Mouse (Mus musculus): ENCODE measurements at regions not wholly inside any gene's neighbourhood (a gene's known extent, or its start where the extent isn't known, plus 50 kb on each side); places are given as distances from the start of the nearest gene placed in this dataset.

DNA sequence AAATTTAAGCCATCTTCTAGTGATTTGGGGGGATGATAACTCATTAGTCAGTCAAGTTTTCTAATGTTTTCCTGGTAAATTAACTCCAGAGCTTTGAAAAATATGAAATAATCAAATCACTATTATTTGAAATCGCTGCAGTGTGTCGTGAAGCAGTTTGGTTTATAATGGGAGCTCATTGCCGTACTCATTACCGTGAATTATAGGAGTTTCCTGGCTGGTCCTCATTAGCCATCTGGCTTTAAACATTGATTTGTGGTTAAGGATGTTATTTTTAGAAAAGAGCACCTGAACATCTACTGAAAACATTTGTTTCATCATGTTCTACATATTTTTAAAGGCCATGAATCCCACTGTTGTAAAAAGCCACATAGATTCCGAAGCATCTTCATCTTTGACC is 94.8 kb upstream of the Pja2 start:
- H3K4me1 ChIP-seq (ENCODE audit: control insufficient read depth, insufficient read depth, low read length) = no peaks in the 10 kb centered on the region
- TF ChIP-seq POLR2A (IDR thresholded peaks at IDR 0.05; ENCODE audit: extremely low read depth, insufficient read depth, low read length) = no peak
- no peak for TF ChIP-seq CTCF (IDR thresholded peaks at IDR 0.05; ENCODE audit: extremely low read depth, insufficient read depth, low read length)
- H3K27ac ChIP-seq (ENCODE audit: insufficient read depth, low read length) = no peak overlapping the region
- H3K4me3 ChIP-seq (ENCODE audit: insufficient read depth, low read length) = no peak overlapping the region

DNA sequence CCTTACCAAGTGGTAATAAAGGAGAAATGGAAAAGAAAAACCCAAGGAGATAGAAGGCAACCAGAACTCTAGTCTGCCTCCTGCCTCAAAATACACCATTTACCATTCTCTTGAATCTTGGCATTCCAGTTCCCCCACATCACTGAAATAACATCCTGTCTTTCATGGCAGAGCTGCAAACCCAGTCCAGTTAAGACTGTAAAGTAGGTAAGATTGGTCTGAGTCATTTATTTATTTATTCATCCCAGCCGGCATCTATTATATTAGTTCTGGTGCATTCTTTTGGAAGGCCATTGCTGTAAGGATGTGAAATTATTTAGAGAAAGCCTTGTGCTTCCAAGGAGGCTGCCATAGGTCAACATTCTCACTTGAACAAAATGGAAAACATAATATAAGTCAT is 107.9 kb upstream of the Pja2 start:
- Histone ChIP-seq H3K4me1 (ENCODE audit: control insufficient read depth, insufficient read depth, low read length) (no peaks in the 10 kb centered on the region), H3K27ac (ENCODE audit: insufficient read depth, low read length) (no peak overlapping the region), H3K4me3 (ENCODE audit: insufficient read depth, low read length) (no peak overlapping the region)
- TF ChIP-seq POLR2A (IDR thresholded peaks at IDR 0.05; ENCODE audit: extremely low read depth, insufficient read depth, low read length) (no peak), CTCF (IDR thresholded peaks at IDR 0.05; ENCODE audit: extremely low read depth, insufficient read depth, low read length) (no peak)

DNA sequence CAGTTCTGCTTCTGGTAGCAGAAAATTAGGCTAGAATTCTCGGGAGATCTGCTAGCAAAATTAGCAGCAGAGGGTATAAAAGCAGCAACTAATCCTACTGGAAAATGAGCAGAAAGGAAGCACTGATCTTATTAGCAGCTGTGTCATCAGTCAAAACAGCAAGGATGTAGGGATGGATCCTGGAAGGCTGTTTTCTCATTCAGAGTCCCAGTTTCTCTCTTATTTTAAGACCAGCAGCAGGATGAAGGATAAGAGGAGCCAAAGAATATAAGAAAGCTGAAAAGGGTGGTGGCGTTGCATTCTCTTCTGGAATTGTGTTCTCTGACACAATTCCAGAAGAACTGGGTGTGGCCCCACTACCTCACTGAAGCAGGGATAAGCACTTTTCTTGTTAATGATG is 123.0 kb upstream of the Pja2 start:
- H3K4me3 ChIP-seq (ENCODE audit: insufficient read depth, low read length) = no peak overlapping the region
- no peaks in the 10 kb centered on the region for H3K4me1 ChIP-seq (ENCODE audit: control insufficient read depth, insufficient read depth, low read length)
- no peak overlapping the region for H3K27ac ChIP-seq (ENCODE audit: insufficient read depth, low read length)
- TF ChIP-seq CTCF (IDR thresholded peaks at IDR 0.05; ENCODE audit: extremely low read depth, insufficient read depth, low read length) = no peak
- no peak for TF ChIP-seq POLR2A (IDR thresholded peaks at IDR 0.05; ENCODE audit: extremely low read depth, insufficient read depth, low read length)

- Histone ChIP-seq H3K4me1 (ENCODE audit: control insufficient read depth, insufficient read depth, low read length) (no peaks in the 10 kb centered on the region), H3K4me3 (ENCODE audit: insufficient read depth, low read length) (no peak overlapping the region), H3K27ac (ENCODE audit: insufficient read depth, low read length) (no peak overlapping the region)
- TF ChIP-seq POLR2A (IDR thresholded peaks at IDR 0.05; ENCODE audit: extremely low read depth, insufficient read depth, low read length) (no peak), CTCF (IDR thresholded peaks at IDR 0.05; ENCODE audit: extremely low read depth, insufficient read depth, low read length) (no peak)
These were observed 134.3 kb upstream of the Man2a1 start for GRCm38 (mm10) chr17:64466273-64466672.

- no peak overlapping the region for H3K4me3 ChIP-seq (ENCODE audit: insufficient read depth, low read length)
- H3K27ac ChIP-seq (ENCODE audit: insufficient read depth, low read length) = no peak overlapping the region
- no peaks in the 10 kb centered on the region for H3K4me1 ChIP-seq (ENCODE audit: control insufficient read depth, insufficient read depth, low read length)
- TF ChIP-seq POLR2A (IDR thresholded peaks at IDR 0.05; ENCODE audit: extremely low read depth, insufficient read depth, low read length) (no peak), CTCF (IDR thresholded peaks at IDR 0.05; ENCODE audit: extremely low read depth, insufficient read depth, low read length) (no peak)
These were observed 133.8 kb upstream of the Man2a1 start for GRCm38 (mm10) chr17:64466746-64467145.

DNA sequence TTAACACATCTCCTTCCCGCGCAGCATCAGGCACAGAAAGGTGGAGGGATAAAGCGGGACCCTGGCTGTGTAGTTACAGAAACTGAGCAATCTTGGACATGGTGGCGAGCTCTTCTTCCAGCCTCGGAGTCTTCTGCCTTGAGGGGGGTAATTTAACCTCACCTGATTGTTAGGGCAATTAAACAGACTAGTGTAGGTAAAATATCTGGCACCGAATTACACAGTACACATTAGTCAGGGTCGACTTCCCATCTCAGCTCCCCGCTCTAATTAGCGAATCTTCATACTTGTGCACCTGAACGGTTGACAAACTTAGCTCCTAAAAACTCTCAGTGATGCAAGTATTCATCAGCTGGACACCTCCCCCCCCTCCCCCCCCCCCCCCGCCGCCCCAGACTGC is 133.2 kb upstream of the Man2a1 start:
- Histone ChIP-seq H3K27ac (ENCODE audit: insufficient read depth, low read length) (no peak overlapping the region), H3K4me1 (ENCODE audit: control insufficient read depth, insufficient read depth, low read length) (no peaks in the 10 kb centered on the region), H3K4me3 (ENCODE audit: insufficient read depth, low read length) (no peak overlapping the region)
- TF ChIP-seq POLR2A (IDR thresholded peaks at IDR 0.05; ENCODE audit: extremely low read depth, insufficient read depth, low read length) (no peak), CTCF (IDR thresholded peaks at IDR 0.05; ENCODE audit: extremely low read depth, insufficient read depth, low read length) (no peak)

GRCm38 (mm10) chr17:64469754-64470400 is 130.7 kb upstream of the Man2a1 start:
- Histone ChIP-seq H3K27ac (ENCODE audit: insufficient read depth, low read length) (no peak overlapping the region), H3K4me1 (ENCODE audit: control insufficient read depth, insufficient read depth, low read length) (no peaks in the 10 kb centered on the region), H3K4me3 (ENCODE audit: insufficient read depth, low read length) (no peak overlapping the region)
- no peak for TF ChIP-seq CTCF (IDR thresholded peaks at IDR 0.05; ENCODE audit: extremely low read depth, insufficient read depth, low read length)
- TF ChIP-seq POLR2A (IDR thresholded peaks at IDR 0.05; ENCODE audit: extremely low read depth, insufficient read depth, low read length) = no peak

DNA sequence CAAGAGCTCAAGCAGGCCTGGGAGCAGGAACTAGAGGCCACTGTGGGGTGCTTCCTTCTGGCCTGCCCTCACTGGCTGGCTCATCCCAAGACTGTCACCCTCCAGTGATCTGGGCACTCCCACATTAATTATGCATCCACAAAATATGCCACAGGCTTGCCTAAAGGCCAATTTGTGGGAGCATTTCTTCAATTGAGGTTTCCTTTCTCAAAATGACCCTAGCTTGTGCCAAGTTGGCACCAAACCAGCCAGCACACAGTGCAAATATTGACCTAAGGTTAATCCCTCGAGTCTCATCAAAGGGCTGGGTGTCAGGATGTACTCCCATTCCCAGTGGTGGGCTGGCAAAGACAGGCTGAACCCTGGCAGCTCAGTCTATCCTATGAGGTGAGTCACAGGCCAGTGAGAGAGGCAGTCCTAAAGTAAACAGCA is 119.9 kb upstream of the Man2a1 start:
- TF ChIP-seq CTCF (IDR thresholded peaks at IDR 0.05; ENCODE audit: extremely low read depth, insufficient read depth, low read length) (no peak), POLR2A (IDR thresholded peaks at IDR 0.05; ENCODE audit: extremely low read depth, insufficient read depth, low read length) (no peak)
- H3K4me1 ChIP-seq (ENCODE audit: control insufficient read depth, insufficient read depth, low read length) = no peaks in the 10 kb centered on the region
- H3K4me3 ChIP-seq (ENCODE audit: insufficient read depth, low read length) = no peak overlapping the region
- H3K27ac ChIP-seq (ENCODE audit: insufficient read depth, low read length) = no peak overlapping the region

- no peak for TF ChIP-seq CTCF (IDR thresholded peaks at IDR 0.05; ENCODE audit: extremely low read depth, insufficient read depth, low read length)
- no peak for TF ChIP-seq POLR2A (IDR thresholded peaks at IDR 0.05; ENCODE audit: extremely low read depth, insufficient read depth, low read length)
- no peaks in the 10 kb centered on the region; the same call in 1 of the 2 replicates for H3K4me1 ChIP-seq (ENCODE audit: control insufficient read depth, insufficient read depth, low read length)
- no peak overlapping the region for H3K4me3 ChIP-seq (ENCODE audit: insufficient read depth, low read length)
- no peak overlapping the region for H3K27ac ChIP-seq (ENCODE audit: insufficient read depth, low read length)
These were observed 115.7 kb upstream of the Man2a1 start for GRCm38 (mm10) chr17:64484835-64485234.

DNA sequence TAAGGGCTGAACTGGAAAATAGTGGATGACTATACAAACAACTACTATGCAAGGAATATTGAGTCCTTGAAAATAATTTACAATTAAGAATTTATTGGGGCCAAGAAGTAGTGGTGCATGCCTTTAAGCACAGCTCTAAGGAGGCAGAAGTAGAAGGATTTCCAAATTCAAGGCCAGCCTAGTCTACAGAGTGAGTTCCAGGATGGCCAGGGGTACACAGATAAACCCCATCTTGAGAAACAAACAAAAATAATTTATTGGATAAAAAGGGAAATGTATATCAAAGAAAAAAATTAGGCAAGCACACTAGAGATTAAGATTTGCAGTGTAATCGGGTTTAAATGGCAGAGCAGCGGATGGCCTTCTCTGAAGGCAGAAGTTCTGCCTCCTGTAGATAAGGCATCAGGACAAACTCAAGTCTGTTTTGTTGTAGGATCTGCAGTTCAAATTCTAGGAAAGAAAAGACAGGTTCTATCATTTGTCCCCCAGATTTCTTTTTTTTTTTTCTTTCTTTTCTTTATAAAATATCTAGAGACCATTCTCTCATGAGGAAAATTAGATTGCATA is 110.7 kb upstream of the Man2a1 start:
- TF ChIP-seq POLR2A (IDR thresholded peaks at IDR 0.05; ENCODE audit: extremely low read depth, insufficient read depth, low read length) (no peak), CTCF (IDR thresholded peaks at IDR 0.05; ENCODE audit: extremely low read depth, insufficient read depth, low read length) (no peak)
- H3K4me3 ChIP-seq (ENCODE audit: insufficient read depth, low read length) = no peak overlapping the region
- H3K4me1 ChIP-seq (ENCODE audit: control insufficient read depth, insufficient read depth, low read length) = no peaks in the 10 kb centered on the region; the same call in none of the 2 replicates
- no peak overlapping the region for H3K27ac ChIP-seq (ENCODE audit: insufficient read depth, low read length)
